Mouse (Mus musculus) liver (tissue): ENCODE measurements around the gene Taok1.

Experiments
- DNase-seq: peaks from one replicate; pipeline ENCODE4 v3.0.0-alpha.2; 2020; ENCODE audit warnings: mixed read lengths

The Taok1 gene

DNA sequence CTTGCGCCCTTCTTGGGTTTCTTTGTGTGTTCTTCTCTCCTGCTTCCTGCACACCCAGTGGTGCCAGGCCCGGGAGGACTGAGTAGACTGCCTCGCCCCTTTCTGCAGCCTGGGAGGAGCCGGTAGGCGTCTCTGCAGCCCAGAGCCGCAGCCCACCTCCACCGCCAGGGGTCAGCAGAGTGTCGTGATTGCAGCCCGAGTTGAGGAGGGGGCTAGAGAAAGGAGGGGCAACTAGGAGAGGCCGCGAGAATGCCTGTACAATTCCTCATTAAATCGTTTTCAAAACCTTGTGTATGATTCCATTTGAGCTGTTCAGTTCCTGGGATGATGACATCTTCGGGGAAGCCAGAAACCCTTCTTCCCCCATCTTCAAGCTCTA is 116.5 kb downstream of the Taok1 start:
- peak; percentile 91 for DNase-seq

DNA sequence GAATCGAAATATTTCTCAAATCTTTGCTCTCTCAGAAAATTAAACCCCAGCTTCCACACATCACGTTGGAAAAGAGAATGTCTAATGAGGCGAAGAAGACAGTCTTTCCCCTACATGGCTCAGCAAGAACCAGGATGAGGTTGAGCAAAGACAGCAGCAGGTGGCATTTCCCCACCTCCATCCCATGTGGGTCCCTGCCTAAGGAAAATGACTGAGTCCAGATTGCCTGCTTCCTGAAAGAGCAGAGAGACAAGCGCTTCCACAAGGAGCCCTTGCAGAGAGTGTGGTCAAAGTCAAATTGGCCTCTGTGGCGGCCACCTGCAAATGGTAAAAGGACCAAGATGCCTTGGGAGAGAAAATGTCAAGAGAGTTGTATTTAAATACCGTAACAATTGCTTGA is 117.2 kb downstream of the Taok1 start:
- no peak for DNase-seq

DNA sequence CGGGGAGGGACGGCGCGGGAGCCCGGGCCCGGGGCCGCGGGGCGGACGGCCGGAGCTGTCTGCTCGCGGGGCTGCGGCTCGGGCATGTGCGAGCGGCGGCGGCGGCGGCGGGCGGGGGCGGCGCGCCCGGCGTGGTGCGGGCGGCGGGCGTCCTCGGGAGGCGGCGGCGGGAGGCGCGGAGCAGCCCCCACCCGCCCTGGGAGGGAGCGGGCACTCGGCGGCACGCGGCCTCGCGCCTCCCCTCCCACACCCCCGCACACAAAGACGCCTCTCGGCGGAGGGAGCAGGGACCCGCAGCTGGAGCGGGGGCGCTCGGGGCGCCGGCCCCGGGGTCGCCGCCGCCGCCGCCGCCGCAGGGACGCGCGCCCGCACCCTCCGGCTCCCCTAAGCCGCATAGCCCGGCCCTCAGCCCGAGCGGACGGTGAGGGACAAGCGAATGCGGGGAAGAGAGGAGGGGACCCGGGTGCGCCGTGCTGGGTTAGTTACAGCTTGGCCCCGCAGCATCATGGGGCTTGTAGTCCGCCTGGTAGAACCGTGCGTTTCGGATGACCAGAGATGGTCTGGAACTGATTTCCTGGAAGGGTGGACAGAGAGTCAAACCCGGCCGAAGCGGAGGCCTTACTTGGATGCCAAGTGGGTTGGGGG is 117.9 kb downstream of the Taok1 start, which contains the start of gene Ankrd13b:
TSS of gene Ankrd13b (minus strand) at position 88 of the 645 bp plus-strand sequence.
- peak; percentile 67 for DNase-seq

DNA sequence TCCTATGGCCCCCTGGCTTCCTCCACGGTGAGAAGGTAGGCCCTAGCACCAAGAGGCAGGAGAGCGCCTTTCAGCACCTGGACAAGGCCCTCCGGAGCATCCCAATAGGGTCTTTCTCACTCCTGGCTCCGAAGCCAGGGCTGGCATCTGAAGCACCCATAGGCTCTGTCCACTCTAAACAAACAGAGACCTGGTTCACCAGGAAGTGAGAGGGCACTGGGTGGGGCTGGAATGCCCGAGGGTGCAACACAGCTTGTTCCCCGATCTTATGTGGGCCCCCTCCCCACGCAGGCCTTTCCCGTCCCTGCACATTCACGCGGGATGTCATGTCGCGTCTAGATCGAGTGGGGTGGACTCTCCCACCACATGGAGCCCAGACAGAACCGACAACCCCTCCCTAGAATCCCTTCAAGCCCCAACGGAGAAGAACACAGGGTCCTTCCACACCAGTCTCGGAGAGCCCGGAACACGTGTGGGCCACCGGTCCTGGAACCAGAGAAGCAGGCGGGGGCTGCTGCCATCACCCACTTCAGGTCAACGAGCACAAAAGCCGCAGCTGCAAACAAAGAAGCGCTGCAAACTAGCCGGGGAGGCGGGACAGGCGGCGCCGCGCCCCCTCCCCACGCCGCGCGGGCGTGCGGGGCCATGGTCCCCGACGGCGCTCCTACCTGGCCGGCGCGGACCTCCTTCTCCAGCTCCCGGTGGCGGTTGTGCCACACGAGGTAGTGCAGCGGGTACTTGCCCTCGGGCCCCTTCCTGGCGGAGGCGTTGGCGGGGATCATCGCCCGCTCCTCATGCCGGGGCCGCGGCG is 118.6 kb downstream of the Taok1 start:
- DNase-seq = no peak

DNA sequence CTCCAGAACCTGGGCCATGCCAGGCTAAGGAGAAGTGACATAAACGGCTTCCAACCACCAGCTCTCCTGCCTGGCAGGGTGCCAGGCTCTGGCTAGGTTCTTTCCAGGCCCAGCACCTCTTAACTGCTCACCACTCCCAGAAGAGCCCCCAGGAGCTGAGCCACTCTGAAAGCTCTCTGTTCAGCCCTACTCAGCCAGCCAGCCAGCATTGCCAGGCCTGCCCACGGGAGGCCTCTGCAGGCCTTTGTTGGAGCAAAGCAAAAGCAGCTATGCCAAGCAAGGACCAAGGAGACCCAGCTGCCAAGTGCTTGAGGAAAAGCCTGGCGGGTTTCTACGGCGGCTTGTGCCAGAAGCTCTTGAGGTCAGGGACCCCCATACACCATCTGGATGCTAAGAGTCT is 120.8 kb downstream of the Taok1 start:
- no peak for DNase-seq

DNA sequence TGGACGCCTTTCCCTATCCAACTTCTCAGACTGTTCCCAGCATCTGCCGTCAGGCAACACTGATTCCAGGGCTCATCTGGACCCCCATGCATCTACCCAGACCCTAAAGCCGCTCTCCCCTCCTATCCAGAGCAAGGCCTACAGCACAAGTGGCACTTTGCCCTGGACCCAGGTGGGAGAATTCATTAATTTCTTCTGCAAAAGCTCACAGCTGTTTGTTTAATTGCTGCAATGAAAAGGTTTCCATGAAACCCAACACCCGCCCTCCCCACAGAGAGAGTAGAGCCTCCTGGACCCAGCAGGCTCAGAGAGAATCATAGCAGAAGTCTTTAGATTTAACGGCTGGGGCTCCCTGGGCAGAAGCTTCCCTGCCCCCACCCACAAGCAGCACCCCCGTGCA is 122.4 kb downstream of the Taok1 start:
- DNase-seq = no peak

DNA sequence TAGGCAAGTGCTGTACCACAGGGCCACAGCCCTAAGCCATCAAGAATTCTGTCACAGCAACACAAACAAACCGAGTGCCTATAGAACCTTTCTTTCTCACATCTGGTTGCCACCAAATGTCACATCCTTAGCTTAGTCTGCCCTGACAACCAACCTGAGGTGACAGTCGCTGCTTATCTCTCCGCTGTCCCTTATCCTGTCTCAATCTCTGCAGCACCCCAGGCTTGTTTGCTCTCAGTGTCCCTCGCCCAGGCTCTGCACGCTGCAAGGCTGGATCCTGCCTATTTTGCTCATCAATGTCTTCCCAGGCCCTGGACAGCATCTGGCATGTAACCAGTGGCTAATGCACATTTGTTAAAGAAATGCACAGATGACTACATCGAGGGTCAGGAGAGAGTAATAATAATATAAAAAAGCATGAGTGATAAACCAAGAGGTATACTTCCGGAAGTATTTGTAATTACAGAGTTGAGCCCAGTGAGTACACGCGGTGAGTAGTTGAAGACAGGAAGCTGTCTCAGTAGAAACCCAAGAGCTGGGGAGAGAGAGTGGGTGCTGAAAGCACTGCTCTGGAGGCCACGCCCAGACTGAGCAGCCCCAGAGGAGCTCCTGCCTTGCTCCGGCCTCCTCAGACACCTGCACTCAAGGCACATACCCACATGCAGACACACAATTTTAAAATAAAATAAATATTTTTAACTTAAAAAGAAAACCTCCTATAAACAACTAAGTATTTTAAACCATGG is 123.9 kb downstream of the Taok1 start:
- DNase-seq = no peak

DNA sequence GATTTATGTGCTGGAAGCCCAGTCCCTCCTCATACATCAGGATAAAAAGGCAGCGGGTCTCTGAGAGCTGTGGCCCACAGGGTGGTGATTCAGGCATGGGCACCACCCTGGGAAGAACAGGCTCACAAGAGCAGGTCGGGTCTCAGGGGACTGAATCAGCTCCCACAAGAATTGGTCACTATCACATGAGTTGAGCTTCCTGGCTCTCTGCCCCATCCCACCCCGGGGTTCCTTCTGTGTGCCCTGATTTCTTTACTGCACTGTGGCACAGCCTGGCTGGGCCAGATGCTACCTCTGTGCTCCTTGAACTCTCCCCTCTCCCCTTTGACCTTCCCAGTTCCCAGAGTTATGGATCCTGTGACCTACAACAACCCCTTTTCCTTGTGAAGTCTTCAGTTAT is 124.6 kb downstream of the Taok1 start:
- DNase-seq = no peak
